Mouse (Mus musculus): ENCODE measurements at regions not wholly inside any gene's neighbourhood (a gene's known extent, or its start where the extent isn't known, plus 50 kb on each side); places are given as distances from the start of the nearest gene placed in this dataset.
"Not testable (repeated sequence)": the region's sequence is repeated elsewhere in the genome, so short reads cannot be mapped to it uniquely, and the experiment has no call there.

DNA sequence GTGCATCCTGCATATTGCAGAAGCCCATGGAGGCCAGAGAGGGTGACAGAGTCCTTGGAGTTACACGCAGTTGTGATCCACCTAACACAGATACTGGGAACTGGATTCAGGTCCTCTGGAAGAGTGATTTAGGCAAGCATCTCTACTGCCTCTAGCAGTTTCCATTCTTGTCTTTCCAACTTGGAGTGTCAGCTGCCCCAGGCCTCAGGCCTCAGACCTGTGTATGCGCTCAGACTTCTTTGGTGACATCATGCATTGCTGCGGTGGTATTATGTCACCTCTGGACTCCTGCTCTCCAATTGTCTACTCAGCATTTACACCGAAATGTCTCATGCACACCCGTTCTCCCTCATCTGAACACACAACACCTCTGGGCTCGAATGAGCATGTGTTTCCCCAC is 164.0 kb upstream of the Tmem45b start:
- ATAC-seq (ENCODE audit: low FRiP score): no peak
- H3K4me1 ChIP-seq (replicated peaks; ENCODE audit: control insufficient read depth, insufficient read depth, low read length): no peaks in the 10 kb centered on the region

DNA sequence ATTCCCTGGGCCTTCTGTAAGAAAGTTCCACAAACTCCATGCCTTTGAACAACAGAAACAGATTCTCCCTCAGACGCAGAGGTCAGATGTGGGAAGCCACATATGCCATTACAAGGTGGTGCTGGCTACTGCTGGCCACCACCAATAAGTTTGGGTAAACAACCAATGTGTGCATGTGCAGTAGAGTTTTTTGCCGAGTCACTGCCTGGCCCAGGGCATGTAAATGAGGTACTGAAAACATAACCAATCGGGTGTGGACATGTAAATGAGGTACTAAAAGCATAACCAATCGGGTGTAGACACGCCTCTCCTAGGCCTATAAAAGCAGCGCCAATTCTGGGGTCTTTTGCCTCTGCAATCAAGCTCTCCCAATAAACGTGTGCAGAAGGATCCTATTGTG is 157.3 kb upstream of the Tmem45b start:
- H3K36me3 ChIP-seq (replicated peaks; ENCODE audit: control insufficient read depth, insufficient read depth); H3K27me3 ChIP-seq (ENCODE audit: control insufficient read depth, insufficient read depth, low read length); H3K9ac ChIP-seq; H3K4me3 ChIP-seq (replicated peaks; ENCODE audit: low read length); H3K4me1 ChIP-seq (replicated peaks; ENCODE audit: control insufficient read depth, insufficient read depth, low read length); ATAC-seq (ENCODE audit: low FRiP score); H3K27ac ChIP-seq; DNase-seq (ENCODE audit: low spot score); H3K9me3 ChIP-seq (ENCODE audit: control insufficient read depth, low read length); H3K4me2 ChIP-seq (replicated peaks): not testable (repeated sequence)
- WGBS: 95% methylated on average over 7 of the region's 7 CpGs

More for the DNA sequence above, 164.0 kb upstream of the Tmem45b start:
- Histone ChIP-seq H3K27me3 (ENCODE audit: control insufficient read depth, insufficient read depth, low read length) (no peaks in the 10 kb centered on the region), H3K9ac (no peak overlapping the region), H3K27ac (no peak overlapping the region), H3K4me2 (replicated peaks) (no peak overlapping the region), H3K36me3 (replicated peaks; ENCODE audit: control insufficient read depth, insufficient read depth) (no peaks in the 10 kb centered on the region), H3K9me3 (ENCODE audit: control insufficient read depth, low read length) (no peaks in the 10 kb centered on the region), H3K4me3 (replicated peaks; ENCODE audit: low read length) (no peak overlapping the region)
- DNase-seq (ENCODE audit: low spot score): no peak
- 89% methylated on average over 6 of the region's 6 CpGs for WGBS

DNA sequence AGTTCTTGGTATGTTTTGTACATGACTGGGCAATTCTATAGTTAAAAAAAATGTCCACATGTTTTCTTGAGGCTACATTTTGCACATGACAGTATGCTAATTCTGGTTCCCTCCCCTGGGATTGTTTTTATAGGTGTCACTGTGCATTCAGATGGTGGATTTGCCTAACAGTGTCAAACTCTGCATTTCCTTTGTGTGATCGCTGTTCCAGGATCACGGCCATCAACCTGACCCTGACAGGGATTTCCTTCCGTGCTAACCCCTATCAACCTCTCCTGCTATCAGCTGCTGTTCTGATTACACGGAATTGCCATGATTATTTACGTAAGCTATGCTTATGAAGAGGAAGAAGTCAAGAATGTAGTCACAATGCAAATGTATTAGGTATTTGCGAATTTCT is 155.1 kb upstream of the Tmem45b start:
- H3K27me3 ChIP-seq (ENCODE audit: control insufficient read depth, insufficient read depth, low read length): no peaks in the 10 kb centered on the region
- H3K9me3 ChIP-seq (ENCODE audit: control insufficient read depth, low read length): no peaks in the 10 kb centered on the region
- 67% methylated on average over 6 of the region's 6 CpGs for WGBS
- no peak overlapping the region for H3K4me3 ChIP-seq (replicated peaks; ENCODE audit: low read length)
- ATAC-seq (ENCODE audit: low FRiP score) (no peak), DNase-seq (ENCODE audit: low spot score) (no peak)
- H3K36me3 ChIP-seq (replicated peaks; ENCODE audit: control insufficient read depth, insufficient read depth): no peaks in the 10 kb centered on the region
- H3K4me1 ChIP-seq (replicated peaks; ENCODE audit: control insufficient read depth, insufficient read depth, low read length): no peaks in the 10 kb centered on the region; the same call in 1 of the 2 replicates
- H3K9ac ChIP-seq: no peak overlapping the region
- no peak overlapping the region for H3K4me2 ChIP-seq (replicated peaks)
- H3K27ac ChIP-seq: no peak overlapping the region

DNA sequence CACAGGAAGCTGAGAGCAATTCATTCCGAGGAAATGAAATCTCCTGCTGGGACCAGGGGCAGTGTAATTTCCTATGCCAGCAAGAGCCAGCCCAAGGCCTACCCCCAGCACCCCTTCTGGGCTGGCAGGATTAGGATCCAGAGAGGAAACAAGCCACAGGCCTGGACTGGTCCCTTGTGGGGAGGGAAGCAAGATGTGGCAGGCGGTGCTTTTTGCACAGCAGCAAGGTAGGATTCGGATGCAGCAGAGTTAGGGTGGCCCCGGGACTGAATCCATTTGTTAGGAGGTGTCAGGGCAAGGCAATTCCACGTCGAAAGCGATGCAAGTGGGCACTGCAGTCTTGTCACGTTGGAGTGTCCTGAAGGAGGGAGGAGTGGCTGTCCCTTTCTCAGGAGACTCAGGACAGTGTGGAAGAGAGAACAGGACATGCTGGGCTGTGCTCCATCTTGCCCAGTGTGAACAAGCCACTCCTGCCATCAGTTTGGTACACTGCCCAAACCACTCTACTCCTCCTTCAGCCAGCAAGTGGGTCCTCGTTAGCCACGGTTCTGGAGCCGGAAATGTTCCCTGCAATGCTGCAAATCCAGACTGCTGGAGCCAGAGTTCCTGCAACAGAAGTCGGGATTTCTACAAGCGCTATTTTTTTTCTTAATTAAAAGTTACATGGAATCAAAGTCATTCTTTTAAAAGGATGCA is 150.1 kb upstream of the Tmem45b start:
- no peak for ATAC-seq (ENCODE audit: low FRiP score)
- DNase-seq (ENCODE audit: low spot score): no peak
- H3K27ac ChIP-seq: no peak overlapping the region
- no peaks in the 10 kb centered on the region; the same call in 1 of the 2 replicates for H3K4me1 ChIP-seq (replicated peaks; ENCODE audit: control insufficient read depth, insufficient read depth, low read length)
- no peak overlapping the region for H3K9ac ChIP-seq
- no peaks in the 10 kb centered on the region for H3K36me3 ChIP-seq (replicated peaks; ENCODE audit: control insufficient read depth, insufficient read depth)
- WGBS: 71% methylated on average over 13 of the region's 13 CpGs
- H3K27me3 ChIP-seq (ENCODE audit: control insufficient read depth, insufficient read depth, low read length): no peaks in the 10 kb centered on the region
- no peak overlapping the region for H3K4me2 ChIP-seq (replicated peaks)
- no peak overlapping the region for H3K4me3 ChIP-seq (replicated peaks; ENCODE audit: low read length)
- H3K9me3 ChIP-seq (ENCODE audit: control insufficient read depth, low read length): no peaks in the 10 kb centered on the region

DNA sequence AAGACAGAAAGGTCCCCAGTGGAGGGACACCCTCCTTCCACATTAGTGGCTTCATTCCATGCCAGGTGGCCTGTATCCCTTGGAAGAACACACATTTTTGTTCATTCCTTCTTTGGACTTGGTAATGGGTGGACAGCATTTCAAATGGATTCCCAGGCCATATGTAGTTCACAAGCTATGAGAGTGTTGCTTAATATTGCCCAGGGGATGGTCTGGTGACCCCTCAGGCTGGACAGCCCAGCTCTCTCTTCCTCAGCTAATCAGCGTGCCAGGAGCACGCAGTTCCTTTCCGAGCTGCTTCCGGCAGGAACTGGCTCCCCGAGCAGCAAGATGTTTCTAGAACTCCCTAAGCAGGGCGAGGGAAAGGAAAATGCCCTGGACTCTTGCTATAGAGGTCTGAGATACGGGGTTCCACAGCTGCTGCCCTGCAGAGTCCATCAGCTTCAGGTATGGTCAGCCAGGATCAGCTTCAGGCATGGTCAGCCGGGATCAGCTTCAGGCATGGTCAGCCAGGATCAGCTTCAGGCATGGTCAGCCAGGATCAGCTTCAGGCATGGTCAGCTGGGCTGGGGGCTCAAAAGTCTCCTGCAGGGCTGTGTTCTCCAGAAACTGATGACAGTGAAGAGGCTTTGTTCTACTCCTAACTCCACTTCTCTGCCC is 146.9 kb upstream of the Tmem45b start:
- Histone ChIP-seq H3K4me2 (replicated peaks) (no peak overlapping the region), H3K27me3 (ENCODE audit: control insufficient read depth, insufficient read depth, low read length) (no peaks in the 10 kb centered on the region), H3K27ac (no peak overlapping the region), H3K4me1 (replicated peaks; ENCODE audit: control insufficient read depth, insufficient read depth, low read length) (no peaks in the 10 kb centered on the region; the same call in 1 of the 2 replicates), H3K9ac (no peak overlapping the region), H3K4me3 (replicated peaks; ENCODE audit: low read length) (no peak overlapping the region), H3K9me3 (ENCODE audit: control insufficient read depth, low read length) (no peaks in the 10 kb centered on the region), H3K36me3 (replicated peaks; ENCODE audit: control insufficient read depth, insufficient read depth) (no peaks in the 10 kb centered on the region)
- WGBS: 80% methylated on average over 8 of the region's 8 CpGs
- DNase-seq (ENCODE audit: low spot score): no peak
- no peak for ATAC-seq (ENCODE audit: low FRiP score)

DNA sequence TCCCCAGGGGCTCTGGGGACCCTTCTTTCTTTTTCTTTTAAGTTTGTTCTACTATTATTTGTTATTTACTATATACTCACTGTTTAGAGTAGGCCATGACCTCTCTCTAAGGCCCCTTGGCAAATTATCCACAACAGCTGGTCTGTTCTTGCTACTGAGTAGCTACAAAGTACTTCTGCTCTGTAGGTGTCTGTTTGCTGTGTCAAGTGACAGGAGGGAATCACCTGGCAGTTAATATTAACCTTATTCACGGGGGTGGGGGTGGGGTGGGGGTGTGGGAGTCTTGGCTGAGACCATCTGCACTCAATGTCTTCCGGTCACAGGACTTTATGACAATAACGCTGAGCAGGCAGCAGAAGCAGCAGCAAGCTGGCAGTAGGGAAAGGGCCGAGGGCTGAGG is 146.4 kb upstream of the Tmem45b start:
- Histone ChIP-seq H3K36me3 (replicated peaks; ENCODE audit: control insufficient read depth, insufficient read depth) (no peaks in the 10 kb centered on the region), H3K4me1 (replicated peaks; ENCODE audit: control insufficient read depth, insufficient read depth, low read length) (no peaks in the 10 kb centered on the region; the same call in 1 of the 2 replicates), H3K9me3 (ENCODE audit: control insufficient read depth, low read length) (no peaks in the 10 kb centered on the region), H3K4me3 (replicated peaks; ENCODE audit: low read length) (no peak overlapping the region), H3K4me2 (replicated peaks) (no peak overlapping the region), H3K27ac (no peak overlapping the region), H3K27me3 (ENCODE audit: control insufficient read depth, insufficient read depth, low read length) (no peaks in the 10 kb centered on the region), H3K9ac (no peak overlapping the region)
- DNase-seq (ENCODE audit: low spot score): no peak
- no peak for ATAC-seq (ENCODE audit: low FRiP score)
- WGBS: 65% methylated on average over 4 of the region's 4 CpGs

DNA sequence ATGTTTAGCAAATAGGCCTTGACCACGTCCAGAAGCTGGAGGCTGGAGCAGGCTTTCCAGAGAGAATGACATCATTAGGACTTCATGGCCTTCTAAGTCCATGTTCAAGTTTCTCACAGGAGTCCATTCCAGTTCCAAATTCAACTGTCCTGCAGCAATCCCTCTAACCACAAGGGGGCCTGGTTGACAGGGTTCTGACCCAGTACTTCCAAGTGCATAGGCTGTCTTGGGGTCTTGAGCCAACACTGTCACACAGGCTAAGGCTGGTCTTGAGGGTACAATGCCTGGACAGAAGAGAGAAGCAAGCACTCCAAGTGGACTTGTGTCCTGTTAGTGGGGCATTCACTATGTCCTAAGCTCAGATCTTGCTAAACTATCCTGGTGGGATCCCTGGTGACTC is 145.9 kb upstream of the Tmem45b start:
- H3K36me3 ChIP-seq (replicated peaks; ENCODE audit: control insufficient read depth, insufficient read depth): no peaks in the 10 kb centered on the region
- ATAC-seq (ENCODE audit: low FRiP score) (no peak), DNase-seq (ENCODE audit: low spot score) (no peak)
- 70% methylated on average over 1 of the region's 1 CpGs for WGBS
- H3K4me3 ChIP-seq (replicated peaks; ENCODE audit: low read length): no peak overlapping the region
- no peaks in the 10 kb centered on the region for H3K27me3 ChIP-seq (ENCODE audit: control insufficient read depth, insufficient read depth, low read length)
- H3K9me3 ChIP-seq (ENCODE audit: control insufficient read depth, low read length): no peaks in the 10 kb centered on the region
- H3K4me1 ChIP-seq (replicated peaks; ENCODE audit: control insufficient read depth, insufficient read depth, low read length): no peaks in the 10 kb centered on the region; the same call in 1 of the 2 replicates
- H3K27ac ChIP-seq: no peak overlapping the region
- no peak overlapping the region for H3K9ac ChIP-seq
- H3K4me2 ChIP-seq (replicated peaks): no peak overlapping the region

DNA sequence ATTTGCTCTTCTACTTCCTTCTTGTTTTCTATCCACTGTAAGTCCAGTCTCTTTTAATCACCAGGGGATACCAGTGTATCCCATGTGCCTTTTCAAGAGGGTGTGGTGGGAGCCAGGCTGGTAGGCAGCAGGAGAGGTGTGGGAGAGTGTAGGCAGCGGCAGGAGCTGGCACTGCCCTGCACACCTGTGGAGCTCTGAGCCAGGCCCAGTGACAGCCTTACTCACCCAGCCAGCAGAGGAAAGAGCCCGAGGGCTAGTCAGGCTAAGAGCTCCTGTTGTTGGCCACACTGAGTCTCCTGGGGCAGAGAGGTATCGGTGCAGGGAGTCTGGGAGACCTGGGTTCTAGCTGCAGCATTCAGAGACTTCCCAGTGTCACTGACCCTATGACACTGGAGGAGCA is 145.5 kb upstream of the Tmem45b start:
- Histone ChIP-seq H3K4me2 (replicated peaks) (no peak overlapping the region), H3K4me1 (replicated peaks; ENCODE audit: control insufficient read depth, insufficient read depth, low read length) (no peaks in the 10 kb centered on the region; the same call in 1 of the 2 replicates), H3K4me3 (replicated peaks; ENCODE audit: low read length) (no peak overlapping the region), H3K27me3 (ENCODE audit: control insufficient read depth, insufficient read depth, low read length) (no peaks in the 10 kb centered on the region), H3K27ac (no peak overlapping the region), H3K9me3 (ENCODE audit: control insufficient read depth, low read length) (no peaks in the 10 kb centered on the region), H3K36me3 (replicated peaks; ENCODE audit: control insufficient read depth, insufficient read depth) (no peaks in the 10 kb centered on the region), H3K9ac (no peak overlapping the region)
- ATAC-seq (ENCODE audit: low FRiP score): no peak
- 96% methylated on average over 3 of the region's 3 CpGs for WGBS
- no peak for DNase-seq (ENCODE audit: low spot score)

DNA sequence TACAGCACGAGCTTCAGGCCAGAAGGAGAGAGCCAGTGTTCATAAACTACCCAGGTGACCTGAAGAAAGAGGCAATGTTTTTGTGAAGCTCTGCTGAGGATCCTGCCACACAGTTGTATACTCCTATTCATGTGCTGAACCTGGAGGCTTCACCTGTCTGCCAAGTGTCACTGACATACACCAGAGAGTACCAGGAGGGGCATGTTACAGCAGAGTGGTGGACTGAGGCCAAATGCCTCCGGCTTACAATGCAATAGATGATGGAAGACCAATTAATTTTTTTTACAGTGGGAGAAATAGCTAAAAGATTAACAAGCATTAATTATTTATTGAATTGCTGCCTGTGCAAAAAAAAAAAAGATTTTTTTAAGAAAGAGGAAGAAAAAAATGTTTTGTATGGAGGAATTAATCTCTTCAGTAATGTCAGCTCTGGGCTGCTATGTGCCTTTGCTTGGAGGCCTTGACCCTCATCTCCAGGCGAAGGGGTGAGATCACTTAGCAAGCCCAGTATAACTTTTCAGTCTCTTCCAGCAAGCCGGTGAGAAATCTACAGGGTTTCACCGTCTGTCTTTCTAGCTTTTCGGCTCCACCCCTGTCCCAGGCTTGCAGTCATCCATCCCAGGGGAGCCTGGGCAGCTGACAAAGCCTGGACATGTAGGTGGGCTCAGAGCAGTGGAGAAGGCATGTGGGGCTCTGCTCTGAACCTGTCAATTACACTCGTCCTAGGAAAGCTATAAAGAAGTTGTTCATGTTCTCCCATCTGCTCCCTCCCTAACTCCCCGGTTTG is 144.0 kb upstream of the Tmem45b start:
- Histone ChIP-seq H3K4me3 (replicated peaks; ENCODE audit: low read length) (no peak overlapping the region), H3K27me3 (ENCODE audit: control insufficient read depth, insufficient read depth, low read length) (no peaks in the 10 kb centered on the region), H3K4me1 (replicated peaks; ENCODE audit: control insufficient read depth, insufficient read depth, low read length) (no peaks in the 10 kb centered on the region), H3K27ac (no peak overlapping the region), H3K9me3 (ENCODE audit: control insufficient read depth, low read length) (no peaks in the 10 kb centered on the region), H3K4me2 (replicated peaks) (no peak overlapping the region), H3K36me3 (replicated peaks; ENCODE audit: control insufficient read depth, insufficient read depth) (no peaks in the 10 kb centered on the region), H3K9ac (no peak overlapping the region)
- DNase-seq (ENCODE audit: low spot score): no peak
- WGBS: 69% methylated on average over 8 of the region's 8 CpGs
- no peak for ATAC-seq (ENCODE audit: low FRiP score)
